Mouse (Mus musculus): ENCODE data around the gene Gm49369. TPM values are rescaled to one million over a fixed set of nuclear protein-coding genes. Genes with fewer than 3 reads are reported as not detected.

The Gm49369 gene
- total and polyA plus RNA-seq, 3 experiments, result 5.2 to 8.4 TPM; not detected in 1

- TF ChIP-seq ETS1 (conservative IDR thresholded peaks at IDR 0.05; ENCODE audit: low read depth, low read length), result no peak
Observed at GRCm38 (mm10) chr7:142387419-142388148, 5.1 kb upstream of the Gm49369 start, which contains the start of gene Ctsd (continued).

- H3K4me2 ChIP-seq (ENCODE audit: insufficient read depth, low read depth, poor library complexity, severe bottlenecking), result peak overlapping the region; percentile 71
- in situ Hi-C loops (cut with MboI; ENCODE audit: low pct_ligation_motif_present, low pct_unique_long_range_greater_than_20kb, low sequenced_read_pairs) (loop anchor here (5.0 kb wide), 1 partner anchor 34 kb away; no protein-coding TSS in a partner anchor), dilution Hi-C loops (cut with MboI; ENCODE audit: extremely low pct_ligation_motif_present, extremely low pct_unique_long_range_greater_than_20kb, low sequenced_read_pairs) (no loop called here)
- peaks cover 14 to 33% of the 10 kb centered on the region in 2 experiments for H3K4me1 ChIP-seq (ENCODE audit: control insufficient read depth in 1 of 2, insufficient read depth in 2 of 2)
- TF ChIP-seq ZMIZ1 (IDR thresholded peaks at IDR 0.05; ENCODE audit: low read depth, low read length) (no peak), EP300 (IDR thresholded peaks at IDR 0.05; ENCODE audit: low read length) (no peak), RAD21 (IDR thresholded peaks at IDR 0.05; ENCODE audit: low read depth, low read length) (no peak), KAT2A (IDR thresholded peaks at IDR 0.05; ENCODE audit: insufficient replicate concordance, low read length) (no peak), UBTF (IDR thresholded peaks at IDR 0.05; ENCODE audit: low read depth, low read length) (no peak), ZNF384 (IDR thresholded peaks at IDR 0.05; ENCODE audit: low read depth, low read length) (no peak), IRF4 (IDR thresholded peaks at IDR 0.05; ENCODE audit: low read depth, low read length) (no peak), MAX (IDR thresholded peaks at IDR 0.05; ENCODE audit: low read length) (no peak), GABPA (IDR thresholded peaks at IDR 0.05; ENCODE audit: insufficient replicate concordance, low read depth, low read length) (no peak), TCF12 (IDR thresholded peaks at IDR 0.05; ENCODE audit: low read depth, low read length) (no peak), ZC3H11A (IDR thresholded peaks at IDR 0.05; ENCODE audit: low read depth, low read length) (no peak), SMC3 (IDR thresholded peaks at IDR 0.05; ENCODE audit: low read depth, low read length) (no peak), HCFC1 (IDR thresholded peaks at IDR 0.05; ENCODE audit: low read depth, low read length) (no peak), ETS1 (conservative IDR thresholded peaks at IDR 0.05; ENCODE audit: low read depth, low read length) (no peak)
- H3K9me3 ChIP-seq (replicated peaks; ENCODE audit: low read length), result no peaks in the 10 kb centered on the region
- H3K27me3 ChIP-seq (replicated peaks), result no peaks in the 10 kb centered on the region
- no peak for DNase-seq (ENCODE audit: extremely low read depth)
- peak overlapping the region; percentile 76 to 80 (median 77) for H3K4me3 ChIP-seq (replicated peaks in 1 of 3; ENCODE audit: low read depth in 2 of 3, low read length in 2 of 3, poor library complexity in 1 of 3)
- H3K27ac ChIP-seq (ENCODE audit: insufficient read depth, low read depth), result no peak overlapping the region
- peaks cover 9% of the 10 kb centered on the region for H3K79me2 ChIP-seq (replicated peaks; ENCODE audit: control insufficient read depth, extremely low read depth, insufficient read depth, poor library complexity, severe bottlenecking)
- H3K9ac ChIP-seq (ENCODE audit: insufficient read depth, low read depth), result peak overlapping the region; percentile 50
- peaks cover 33 to 43% of the 10 kb centered on the region in 2 experiments for H3K36me3 ChIP-seq (replicated peaks in 1 of 2; ENCODE audit: control insufficient read depth in 1 of 2, insufficient read depth in 1 of 2, low read length in 1 of 2)
Observed at GRCm38 (mm10) chr7:142386621-142387201, 4.2 kb upstream of the Gm49369 start.

GRCm38 (mm10) chr7:142385742-142386403, 3.4 kb upstream of the Gm49369 start:
- dilution Hi-C loops (cut with MboI; ENCODE audit: extremely low pct_ligation_motif_present, extremely low pct_unique_long_range_greater_than_20kb, low sequenced_read_pairs), result no loop called here
- in situ Hi-C loops (cut with MboI; ENCODE audit: low pct_ligation_motif_present, low pct_unique_long_range_greater_than_20kb, low sequenced_read_pairs), result loop anchor here (5.0 kb wide), 1 partner anchor 34 kb away; no protein-coding TSS in a partner anchor
- TF ChIP-seq RCOR1 (conservative IDR thresholded peaks at IDR 0.05; ENCODE audit: low read depth, low read length) (no peak), PAX5 (IDR thresholded peaks at IDR 0.05; ENCODE audit: low read length) (no peak), POLR2AphosphoS2 (IDR thresholded peaks at IDR 0.05; ENCODE audit: low read depth, low read length) (no peak), CHD2 (IDR thresholded peaks at IDR 0.05; ENCODE audit: low read length) (no peak), CHD1 (IDR thresholded peaks at IDR 0.05; ENCODE audit: low read depth, low read length) (no peak), KAT2A (IDR thresholded peaks at IDR 0.05; ENCODE audit: insufficient replicate concordance, low read length) (no peak), ZC3H11A (IDR thresholded peaks at IDR 0.05; ENCODE audit: low read depth, low read length) (no peak), BHLHE40 (IDR thresholded peaks at IDR 0.05; ENCODE audit: low read depth, low read length) (no peak), RAD21 (IDR thresholded peaks at IDR 0.05; ENCODE audit: low read depth, low read length) (no peak), IRF4 (IDR thresholded peaks at IDR 0.05; ENCODE audit: low read depth, low read length) (no peak)
- H3K9me3 ChIP-seq (replicated peaks; ENCODE audit: low read length), result no peaks in the 10 kb centered on the region
- H3K4me2 ChIP-seq (ENCODE audit: insufficient read depth, low read depth, poor library complexity, severe bottlenecking), result no peak overlapping the region
- peaks cover 14 to 32% of the 10 kb centered on the region in 2 experiments for H3K4me1 ChIP-seq (ENCODE audit: control insufficient read depth in 1 of 2, insufficient read depth in 2 of 2)
- DNase-seq (ENCODE audit: extremely low read depth), result no peak
- peaks cover 41 to 51% of the 10 kb centered on the region in 2 experiments for H3K36me3 ChIP-seq (replicated peaks in 1 of 2; ENCODE audit: control insufficient read depth in 1 of 2, insufficient read depth in 1 of 2, low read length in 1 of 2)
- H3K27ac ChIP-seq (ENCODE audit: insufficient read depth, low read depth), result no peak overlapping the region
- H3K27me3 ChIP-seq (replicated peaks), result no peaks in the 10 kb centered on the region
- H3K4me3 ChIP-seq (replicated peaks in 1 of 3; ENCODE audit: low read depth in 2 of 3, low read length in 2 of 3, poor library complexity in 1 of 3), result no peak overlapping the region
- H3K9ac ChIP-seq (ENCODE audit: insufficient read depth, low read depth), result no peak overlapping the region
- peaks cover 9% of the 10 kb centered on the region for H3K79me2 ChIP-seq (replicated peaks; ENCODE audit: control insufficient read depth, extremely low read depth, insufficient read depth, poor library complexity, severe bottlenecking)

All from CH12.LX (cell line).